Mouse (Mus musculus): ENCODE measurements at regions not wholly inside any gene's neighbourhood (a gene's known extent, or its start where the extent isn't known, plus 50 kb on each side); places are given as distances from the start of the nearest gene placed in this dataset.

DNA sequence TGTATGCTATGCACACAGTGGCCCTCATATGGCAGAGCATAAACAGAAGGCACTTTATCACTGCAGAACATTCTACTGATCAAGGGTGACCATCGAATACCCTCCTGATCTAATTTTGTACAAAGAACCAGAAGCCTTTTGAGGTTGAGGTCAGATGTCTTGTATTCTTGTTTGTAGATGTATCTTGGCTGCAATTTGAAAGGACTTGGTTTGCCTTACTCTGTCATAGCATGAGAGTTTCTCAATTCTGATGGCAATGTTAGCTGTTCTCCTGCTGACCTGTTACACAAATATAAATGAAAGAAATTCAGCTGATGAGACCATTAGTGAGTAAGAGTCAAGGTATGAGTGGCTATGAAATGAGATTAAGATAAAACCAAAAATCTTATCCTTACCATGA is 199.1 kb upstream of the Aldoart1 start:
- ATAC-seq: no peak
- Histone ChIP-seq H3K4me3 (ENCODE audit: low read length) (no peak overlapping the region), H3K27me3 (replicated peaks; ENCODE audit: control insufficient read depth, insufficient read depth, low read length) (no peaks in the 10 kb centered on the region), H3K27ac (ENCODE audit: low read depth, low read length) (no peak overlapping the region), H3K9ac (ENCODE audit: low read depth, low read length) (no peak overlapping the region), H3K4me2 (ENCODE audit: low read length) (no peak overlapping the region), H3K36me3 (ENCODE audit: control insufficient read depth, insufficient read depth, low read length) (no peaks in the 10 kb centered on the region), H3K9me3 (ENCODE audit: control insufficient read depth, low read length) (no peaks in the 10 kb centered on the region), H3K4me1 (ENCODE audit: control insufficient read depth, insufficient read depth, low read depth, low read length) (no peaks in the 10 kb centered on the region)
- WGBS: 97% methylated on average over 1 of the region's 1 CpGs

GRCm38 (mm10) chr4:73047804-73048203 is 195.4 kb upstream of the Aldoart1 start:
- no peak overlapping the region for H3K4me2 ChIP-seq (ENCODE audit: low read length)
- no peak overlapping the region for H3K4me3 ChIP-seq (ENCODE audit: low read length)
- H3K9ac ChIP-seq (ENCODE audit: low read depth, low read length): no peak overlapping the region
- no peaks in the 10 kb centered on the region for H3K4me1 ChIP-seq (ENCODE audit: control insufficient read depth, insufficient read depth, low read depth, low read length)
- H3K36me3 ChIP-seq (ENCODE audit: control insufficient read depth, insufficient read depth, low read length): no peaks in the 10 kb centered on the region
- H3K27ac ChIP-seq (ENCODE audit: low read depth, low read length): no peak overlapping the region
- H3K9me3 ChIP-seq (ENCODE audit: control insufficient read depth, low read length): no peaks in the 10 kb centered on the region
- 44% methylated on average over 2 of the region's 2 CpGs for WGBS
- ATAC-seq: no peak
- no peaks in the 10 kb centered on the region for H3K27me3 ChIP-seq (replicated peaks; ENCODE audit: control insufficient read depth, insufficient read depth, low read length)

- ATAC-seq: no peak
- H3K9me3 ChIP-seq (ENCODE audit: control insufficient read depth, low read length): no peaks in the 10 kb centered on the region
Observed at GRCm38 (mm10) chr4:73044356-73044755, 191.9 kb upstream of the Aldoart1 start.

GRCm38 (mm10) chr4:73042672-73043071 is 190.2 kb upstream of the Aldoart1 start:
- WGBS: 17% methylated on average over 2 of the region's 2 CpGs
- ATAC-seq: no peak
- Histone ChIP-seq H3K9ac (ENCODE audit: low read depth, low read length) (no peak overlapping the region), H3K4me2 (ENCODE audit: low read length) (no peak overlapping the region), H3K4me3 (ENCODE audit: low read length) (no peak overlapping the region), H3K4me1 (ENCODE audit: control insufficient read depth, insufficient read depth, low read depth, low read length) (no peaks in the 10 kb centered on the region), H3K36me3 (ENCODE audit: control insufficient read depth, insufficient read depth, low read length) (no peaks in the 10 kb centered on the region), H3K27me3 (replicated peaks; ENCODE audit: control insufficient read depth, insufficient read depth, low read length) (no peaks in the 10 kb centered on the region), H3K9me3 (ENCODE audit: control insufficient read depth, low read length) (no peaks in the 10 kb centered on the region), H3K27ac (ENCODE audit: low read depth, low read length) (no peak overlapping the region)

More at GRCm38 (mm10) chr4:73044356-73044755, 191.9 kb upstream of the Aldoart1 start:
- Histone ChIP-seq H3K4me3 (ENCODE audit: low read length) (no peak overlapping the region), H3K36me3 (ENCODE audit: control insufficient read depth, insufficient read depth, low read length) (no peaks in the 10 kb centered on the region), H3K4me2 (ENCODE audit: low read length) (no peak overlapping the region), H3K27me3 (replicated peaks; ENCODE audit: control insufficient read depth, insufficient read depth, low read length) (no peaks in the 10 kb centered on the region), H3K4me1 (ENCODE audit: control insufficient read depth, insufficient read depth, low read depth, low read length) (no peaks in the 10 kb centered on the region), H3K9ac (ENCODE audit: low read depth, low read length) (no peak overlapping the region), H3K27ac (ENCODE audit: low read depth, low read length) (no peak overlapping the region)
- WGBS: 33% methylated on average over 2 of the region's 2 CpGs

DNA sequence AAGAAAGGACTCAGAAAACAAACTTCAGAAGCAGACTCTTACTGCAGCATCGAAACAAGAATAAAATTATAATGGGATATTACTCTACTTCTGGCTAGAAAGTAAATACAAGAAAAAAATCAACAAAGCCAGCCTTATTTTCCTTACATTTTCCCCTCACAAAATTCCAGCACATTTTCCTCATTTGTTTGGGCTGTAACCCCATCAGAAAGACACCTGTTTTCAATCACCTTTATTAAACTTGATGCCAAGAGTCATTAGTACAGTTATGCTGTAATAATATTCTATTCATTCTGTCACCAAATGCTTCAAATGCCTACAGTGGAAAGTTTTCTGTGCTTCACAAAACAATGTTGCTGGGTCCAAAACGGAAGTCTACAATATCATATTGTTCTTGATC is 189.1 kb upstream of the Aldoart1 start:
- ATAC-seq: no peak
- no peaks in the 10 kb centered on the region for H3K9me3 ChIP-seq (ENCODE audit: control insufficient read depth, low read length)
- H3K9ac ChIP-seq (ENCODE audit: low read depth, low read length): no peak overlapping the region
- H3K4me2 ChIP-seq (ENCODE audit: low read length): no peak overlapping the region
- 89% methylated on average over 2 of the region's 2 CpGs for WGBS
- H3K36me3 ChIP-seq (ENCODE audit: control insufficient read depth, insufficient read depth, low read length): no peaks in the 10 kb centered on the region
- no peak overlapping the region for H3K4me3 ChIP-seq (ENCODE audit: low read length)
- H3K4me1 ChIP-seq (ENCODE audit: control insufficient read depth, insufficient read depth, low read depth, low read length): no peaks in the 10 kb centered on the region
- H3K27me3 ChIP-seq (replicated peaks; ENCODE audit: control insufficient read depth, insufficient read depth, low read length): no peaks in the 10 kb centered on the region
- no peak overlapping the region for H3K27ac ChIP-seq (ENCODE audit: low read depth, low read length)

DNA sequence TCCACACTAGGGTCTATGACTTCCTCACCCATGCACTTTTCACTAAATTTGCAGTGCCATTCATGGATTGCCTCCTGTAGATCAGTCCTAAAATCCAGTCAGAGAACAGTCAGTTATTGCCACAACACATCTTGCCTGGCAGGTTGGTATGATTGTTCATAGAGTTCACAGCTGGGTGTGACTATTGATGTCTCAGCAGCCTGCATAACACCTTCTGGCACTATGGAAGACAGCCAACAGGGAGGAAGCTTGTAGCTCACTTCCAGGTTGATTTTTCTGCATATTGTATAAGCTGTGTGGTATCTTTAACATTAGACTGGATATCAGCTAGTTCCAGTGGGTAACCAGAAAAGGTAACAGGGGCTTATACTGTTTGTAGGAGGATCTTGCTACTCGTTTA is 145.3 kb upstream of the Aldoart1 start:
- ATAC-seq: no peak
- Histone ChIP-seq H3K9ac (ENCODE audit: low read depth, low read length) (no peak overlapping the region), H3K4me3 (ENCODE audit: low read length) (no peak overlapping the region), H3K4me1 (ENCODE audit: control insufficient read depth, insufficient read depth, low read depth, low read length) (no peaks in the 10 kb centered on the region), H3K27ac (ENCODE audit: low read depth, low read length) (no peak overlapping the region), H3K4me2 (ENCODE audit: low read length) (no peak overlapping the region), H3K9me3 (ENCODE audit: control insufficient read depth, low read length) (no peaks in the 10 kb centered on the region), H3K36me3 (ENCODE audit: control insufficient read depth, insufficient read depth, low read length) (no peaks in the 10 kb centered on the region), H3K27me3 (replicated peaks; ENCODE audit: control insufficient read depth, insufficient read depth, low read length) (no peaks in the 10 kb centered on the region)
- 82% methylated on average over 1 of the region's 1 CpGs for WGBS

GRCm38 (mm10) chr4:72996102-72996501 is 143.7 kb upstream of the Aldoart1 start:
- H3K9ac ChIP-seq (ENCODE audit: low read depth, low read length): no peak overlapping the region
- H3K4me3 ChIP-seq (ENCODE audit: low read length): no peak overlapping the region
- H3K27me3 ChIP-seq (replicated peaks; ENCODE audit: control insufficient read depth, insufficient read depth, low read length): no peaks in the 10 kb centered on the region
- 79% methylated on average over 2 of the region's 2 CpGs for WGBS
- no peaks in the 10 kb centered on the region for H3K4me1 ChIP-seq (ENCODE audit: control insufficient read depth, insufficient read depth, low read depth, low read length)
- no peak overlapping the region for H3K27ac ChIP-seq (ENCODE audit: low read depth, low read length)
- H3K36me3 ChIP-seq (ENCODE audit: control insufficient read depth, insufficient read depth, low read length): no peaks in the 10 kb centered on the region
- no peaks in the 10 kb centered on the region for H3K9me3 ChIP-seq (ENCODE audit: control insufficient read depth, low read length)
- ATAC-seq: no peak
- H3K4me2 ChIP-seq (ENCODE audit: low read length): no peak overlapping the region

- 64% methylated on average over 7 of the region's 7 CpGs for WGBS
- H3K27ac ChIP-seq (ENCODE audit: low read depth, low read length): no peak overlapping the region
- ATAC-seq: no peak; the same call in 1 of the 2 replicates
Observed at GRCm38 (mm10) chr4:72946369-72946981, 94.0 kb upstream of the Aldoart1 start.

DNA sequence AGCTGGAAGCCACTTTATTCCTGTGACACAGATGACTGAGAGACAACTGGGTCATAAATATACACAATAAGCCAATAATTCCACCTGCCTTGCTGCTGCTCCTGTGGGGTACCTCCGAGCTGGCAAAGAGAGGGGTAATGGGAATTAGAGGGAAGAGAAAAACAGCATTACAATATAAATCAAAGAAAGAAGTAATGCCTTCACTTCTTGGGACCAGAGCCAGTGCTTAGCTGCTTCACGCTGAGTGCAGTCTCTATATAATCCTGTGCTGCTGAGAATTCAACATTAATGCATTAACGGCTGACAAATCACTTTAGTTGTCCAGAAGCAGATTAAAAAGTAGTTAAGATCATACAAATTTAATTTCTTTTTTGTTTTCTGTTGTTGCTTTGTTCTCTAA is 71.0 kb upstream of the Aldoart1 start:
- peak; percentile 56; the same call in 1 of the 2 replicates for ATAC-seq
- no peak overlapping the region for H3K4me3 ChIP-seq (ENCODE audit: low read length)
- no peak overlapping the region for H3K9ac ChIP-seq (ENCODE audit: low read depth, low read length)
- no peaks in the 10 kb centered on the region for H3K9me3 ChIP-seq (ENCODE audit: control insufficient read depth, low read length)
- no peaks in the 10 kb centered on the region for H3K27me3 ChIP-seq (replicated peaks; ENCODE audit: control insufficient read depth, insufficient read depth, low read length)
- no peaks in the 10 kb centered on the region for H3K36me3 ChIP-seq (ENCODE audit: control insufficient read depth, insufficient read depth, low read length)
- H3K4me1 ChIP-seq (ENCODE audit: control insufficient read depth, insufficient read depth, low read depth, low read length): no peaks in the 10 kb centered on the region
- WGBS: 46% methylated on average over 3 of the region's 3 CpGs
- H3K4me2 ChIP-seq (ENCODE audit: low read length): no peak overlapping the region
- H3K27ac ChIP-seq (ENCODE audit: low read depth, low read length): no peak overlapping the region

More at GRCm38 (mm10) chr4:72946369-72946981, 94.0 kb upstream of the Aldoart1 start:
- no peak overlapping the region for H3K4me2 ChIP-seq (ENCODE audit: low read length)
- no peaks in the 10 kb centered on the region for H3K9me3 ChIP-seq (ENCODE audit: control insufficient read depth, low read length)
- no peaks in the 10 kb centered on the region for H3K36me3 ChIP-seq (ENCODE audit: control insufficient read depth, insufficient read depth, low read length)
- H3K4me1 ChIP-seq (ENCODE audit: control insufficient read depth, insufficient read depth, low read depth, low read length): no peaks in the 10 kb centered on the region
- no peaks in the 10 kb centered on the region for H3K27me3 ChIP-seq (replicated peaks; ENCODE audit: control insufficient read depth, insufficient read depth, low read length)
- no peak overlapping the region for H3K4me3 ChIP-seq (ENCODE audit: low read length)
- no peak overlapping the region for H3K9ac ChIP-seq (ENCODE audit: low read depth, low read length)

- WGBS: 60% methylated on average over 3 of the region's 3 CpGs
- no peak for ATAC-seq
- H3K36me3 ChIP-seq (ENCODE audit: control insufficient read depth, insufficient read depth, low read length): no peaks in the 10 kb centered on the region
Observed at GRCm38 (mm10) chr4:72914991-72915390, 62.6 kb upstream of the Aldoart1 start.

More at GRCm38 (mm10) chr4:72914991-72915390, 62.6 kb upstream of the Aldoart1 start:
- H3K9ac ChIP-seq (ENCODE audit: low read depth, low read length): no peak overlapping the region
- no peaks in the 10 kb centered on the region for H3K4me1 ChIP-seq (ENCODE audit: control insufficient read depth, insufficient read depth, low read depth, low read length)
- H3K4me3 ChIP-seq (ENCODE audit: low read length): no peak overlapping the region
- no peaks in the 10 kb centered on the region for H3K9me3 ChIP-seq (ENCODE audit: control insufficient read depth, low read length)
- no peaks in the 10 kb centered on the region for H3K27me3 ChIP-seq (replicated peaks; ENCODE audit: control insufficient read depth, insufficient read depth, low read length)
- H3K27ac ChIP-seq (ENCODE audit: low read depth, low read length): no peak overlapping the region
- H3K4me2 ChIP-seq (ENCODE audit: low read length): no peak overlapping the region

All from hindbrain, embryonic 16.5 days (tissue).